Mouse (Mus musculus) myocyte (in vitro differentiated cells): ENCODE results near the gene Gal3st3.

Source experiments
- CEBPB ChIP-seq: IDR thresholded peaks from 2 replicates; pipeline ENCODE4 v1.6.1; 2011; ENCODE audit warnings: mild to moderate bottlenecking, moderate library complexity; ENCODE audit not compliant: poor library complexity, insufficient read depth, severe bottlenecking
- E2F4 ChIP-seq: IDR thresholded peaks from one replicate; pipeline ENCODE4 v1.6.1; 2011; ENCODE audit warnings: mild to moderate bottlenecking, control low read depth, moderate library complexity; ENCODE audit not compliant: insufficient read depth
- MAX ChIP-seq: IDR thresholded peaks from one replicate; pipeline ENCODE4 v1.6.1; 2011; ENCODE audit warnings: low read depth, mild to moderate bottlenecking, control low read depth
- MYOD1 ChIP-seq, 3 experiments: IDR thresholded peaks; one replicate each; pipeline ENCODE4 v1.6.1; 2011; ENCODE audit warnings: control low read depth in 2 of 3, low read depth in 2 of 3, mild to moderate bottlenecking in 2 of 3, moderate library complexity in 1 of 3; ENCODE audit not compliant: insufficient read length in 2 of 3, control insufficient read depth in 1 of 3
- MYOG ChIP-seq, 3 experiments: IDR thresholded peaks; one replicate each; pipeline ENCODE4 v1.6.1; 2011; ENCODE audit warnings: control low read depth in 2 of 3, low read depth in 2 of 3, mild to moderate bottlenecking in 2 of 3; ENCODE audit not compliant: insufficient read length in 2 of 3, control insufficient read depth in 1 of 3, insufficient read depth in 1 of 3
- POLR2A ChIP-seq: IDR thresholded peaks from one replicate; pipeline ENCODE4 v1.6.1; 2011; ENCODE audit warnings: low read depth, mild to moderate bottlenecking, control low read depth, moderate library complexity; ENCODE audit not compliant: insufficient read length
- POLR2AphosphoS2 ChIP-seq: IDR thresholded peaks from one replicate; pipeline ENCODE4 v1.6.1; 2011; ENCODE audit warnings: low read depth, control low read depth; ENCODE audit not compliant: insufficient read length
- REST ChIP-seq: IDR thresholded peaks from one replicate; pipeline ENCODE4 v1.6.1; 2011; ENCODE audit warnings: mild to moderate bottlenecking, control low read depth, moderate library complexity; ENCODE audit not compliant: insufficient read depth, insufficient read length
- SRF ChIP-seq: IDR thresholded peaks from one replicate; pipeline ENCODE4 v1.6.1; 2011; ENCODE audit warnings: low read depth; ENCODE audit not compliant: control insufficient read depth, insufficient read length
- TCF12 ChIP-seq: IDR thresholded peaks from one replicate; pipeline ENCODE4 v1.6.1; 2011; ENCODE audit warnings: mild to moderate bottlenecking, control low read depth; ENCODE audit not compliant: poor library complexity, insufficient read depth, severe bottlenecking
- TCF3 ChIP-seq: IDR thresholded peaks from one replicate; pipeline ENCODE4 v1.6.1; 2011; ENCODE audit warnings: low read depth, control low read depth; ENCODE audit not compliant: insufficient read length
- USF1 ChIP-seq: IDR thresholded peaks from one replicate; pipeline ENCODE4 v1.6.1; 2011; ENCODE audit warnings: low read depth, mild to moderate bottlenecking, control low read depth, moderate library complexity

DNA sequence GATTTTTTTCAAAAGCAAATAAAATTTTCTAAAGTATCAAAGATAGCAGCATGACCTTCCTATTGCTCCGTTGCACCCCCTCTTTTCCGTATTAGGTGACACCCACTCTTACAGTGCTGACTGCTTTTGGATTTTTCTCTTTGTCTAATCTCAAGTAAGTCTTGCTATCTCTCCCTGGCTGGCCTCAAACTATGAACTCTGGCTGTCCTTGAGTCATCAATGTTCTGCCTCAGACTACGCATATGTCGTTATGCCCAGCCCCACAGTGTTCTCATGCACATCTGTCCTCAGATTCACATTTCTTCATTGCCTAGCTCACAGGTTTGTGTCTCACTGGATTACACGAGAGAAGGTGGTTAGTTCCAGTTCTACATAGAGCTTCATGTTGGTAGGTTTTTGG lies 28.7 kb upstream of the Gal3st3 start:
- TF ChIP-seq POLR2AphosphoS2: no peak
- no peak for TF ChIP-seq MAX
- TF ChIP-seq CEBPB: no peak
- TF ChIP-seq MYOG (IDR thresholded peaks at IDR 0.05; ENCODE audit: control insufficient read depth in 1 of 3, insufficient read depth in 1 of 3, insufficient read length in 2 of 3, low read depth in 2 of 3): no peak
- TF ChIP-seq REST: no peak
- TF ChIP-seq POLR2A: no peak
- no peak for TF ChIP-seq E2F4
- TF ChIP-seq TCF3: no peak
- TF ChIP-seq USF1: no peak
- no peak for TF ChIP-seq SRF
- TF ChIP-seq TCF12: no peak
- no peak for TF ChIP-seq MYOD1 (IDR thresholded peaks at IDR 0.05; ENCODE audit: control insufficient read depth in 1 of 3, insufficient read length in 2 of 3, low read depth in 2 of 3)
